Mouse (Mus musculus): ENCODE data around the gene Gm11559.
"Not testable (repeated sequence)": the region's sequence is repeated elsewhere in the genome, so short reads cannot be mapped to it uniquely, and the experiment has no call there.

- not testable (repeated sequence) for TF ChIP-seq CTCF (IDR thresholded peaks at IDR 0.05; ENCODE audit: extremely low read depth, insufficient read length, insufficient replicate concordance, low read depth, low read length); POLR2A (IDR thresholded peaks at IDR 0.05; ENCODE audit: low read depth, low read length)
These were observed at the start of gene Gm11559 for GRCm38 (mm10) chr11:99864176-99864575.

Data from small intestine, adult 2 months (tissue).